Mouse (Mus musculus) frontal cortex, postnatal 36 days (tissue): Measurements from ENCODE around the gene Catsper3.

Experiments used
- DNase-seq, 2 experiments: peaks; one replicate each; pipeline ENCODE4 v3.0.0; 2022; ENCODE audit warnings: low spot score in 2 of 2

The Catsper3 gene

DNA sequence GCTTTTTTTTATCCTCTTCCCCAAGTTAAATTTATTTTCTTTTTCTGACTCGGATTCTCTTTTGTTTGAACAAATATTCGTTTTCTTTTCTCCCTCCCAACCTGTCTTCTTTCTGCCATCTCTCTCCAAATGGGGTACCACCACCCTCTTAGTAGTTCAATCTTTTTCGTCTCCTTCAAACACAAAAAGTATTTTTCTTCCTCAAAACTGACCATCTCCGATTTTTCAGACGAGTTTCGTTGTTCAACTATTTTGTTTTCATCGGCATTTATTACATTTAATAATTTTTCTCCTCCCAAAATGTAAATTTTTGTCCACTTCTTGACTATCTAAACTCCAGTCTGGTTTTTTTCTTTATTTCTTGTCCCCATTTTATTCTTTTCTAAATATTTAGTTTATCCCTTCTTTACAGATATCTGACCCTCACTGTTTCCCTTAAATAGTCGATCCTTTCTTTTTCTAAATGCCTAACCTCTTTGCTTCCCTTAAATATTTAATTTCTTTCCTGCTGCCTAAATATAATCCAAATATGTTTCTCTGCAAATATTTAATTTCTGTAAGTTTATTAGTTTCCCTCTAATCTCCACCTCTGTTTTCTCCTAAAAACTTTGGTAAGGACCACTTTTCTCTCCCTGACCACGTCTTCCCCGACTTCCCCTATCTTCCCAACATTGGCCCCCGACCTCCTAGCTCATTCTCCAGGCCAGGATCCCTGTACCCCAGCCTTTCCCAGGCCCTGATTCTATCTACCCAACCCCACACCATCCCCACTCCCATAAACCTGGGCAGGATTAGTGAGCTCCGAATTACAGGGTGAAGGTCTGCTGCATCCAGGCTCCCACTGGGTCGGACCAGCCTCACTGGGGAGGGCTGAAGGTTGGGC is 42.7 kb downstream of the Catsper3 start:
- no peak for DNase-seq

GRCm38 (mm10) chr13:55827679-55828140 is 43.3 kb downstream of the Catsper3 start:
- no peak for DNase-seq

GRCm38 (mm10) chr13:55828141-55829017 is 44.0 kb downstream of the Catsper3 start:
- no peak for DNase-seq

GRCm38 (mm10) chr13:55829018-55829655 is 44.8 kb downstream of the Catsper3 start:
- no peak for DNase-seq

DNA sequence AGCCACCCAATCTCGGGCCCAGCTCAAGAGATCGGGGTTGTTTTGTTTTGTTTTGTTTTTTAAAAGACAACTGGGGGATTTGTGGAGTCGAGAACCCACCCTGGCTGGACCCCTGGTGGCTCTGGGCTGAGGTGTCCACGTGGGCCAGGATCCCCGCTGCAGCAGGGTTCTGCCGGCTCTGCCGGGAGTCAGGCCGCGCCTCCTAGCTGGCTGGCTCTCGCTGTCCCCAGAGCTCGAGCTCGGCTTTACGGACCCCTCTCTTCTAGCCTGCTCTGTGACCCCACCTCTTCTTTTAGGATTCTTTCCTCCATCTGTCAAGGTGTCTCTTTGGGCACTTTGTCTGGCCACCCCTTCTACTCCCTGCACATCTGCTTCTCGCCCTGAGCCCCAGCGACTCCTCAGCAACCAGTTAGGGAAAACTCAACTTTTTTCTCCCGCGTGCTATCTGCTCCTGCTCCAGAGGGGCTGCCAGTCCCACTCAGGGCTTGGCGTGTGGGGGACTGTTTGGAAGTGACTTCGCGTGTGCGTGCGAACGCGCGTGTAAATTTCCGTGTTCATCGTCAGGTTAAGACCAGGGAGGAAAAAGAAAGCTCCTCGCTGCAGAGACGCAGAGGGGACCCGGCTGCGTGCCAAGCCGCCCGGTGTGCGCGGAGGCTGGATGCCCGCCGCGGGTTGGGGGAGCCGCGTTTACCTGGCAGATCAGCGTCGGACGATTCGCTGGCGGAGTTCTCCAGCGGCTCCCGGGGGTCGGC is 45.9 kb downstream of the Catsper3 start:
- DNase-seq: no peak

DNA sequence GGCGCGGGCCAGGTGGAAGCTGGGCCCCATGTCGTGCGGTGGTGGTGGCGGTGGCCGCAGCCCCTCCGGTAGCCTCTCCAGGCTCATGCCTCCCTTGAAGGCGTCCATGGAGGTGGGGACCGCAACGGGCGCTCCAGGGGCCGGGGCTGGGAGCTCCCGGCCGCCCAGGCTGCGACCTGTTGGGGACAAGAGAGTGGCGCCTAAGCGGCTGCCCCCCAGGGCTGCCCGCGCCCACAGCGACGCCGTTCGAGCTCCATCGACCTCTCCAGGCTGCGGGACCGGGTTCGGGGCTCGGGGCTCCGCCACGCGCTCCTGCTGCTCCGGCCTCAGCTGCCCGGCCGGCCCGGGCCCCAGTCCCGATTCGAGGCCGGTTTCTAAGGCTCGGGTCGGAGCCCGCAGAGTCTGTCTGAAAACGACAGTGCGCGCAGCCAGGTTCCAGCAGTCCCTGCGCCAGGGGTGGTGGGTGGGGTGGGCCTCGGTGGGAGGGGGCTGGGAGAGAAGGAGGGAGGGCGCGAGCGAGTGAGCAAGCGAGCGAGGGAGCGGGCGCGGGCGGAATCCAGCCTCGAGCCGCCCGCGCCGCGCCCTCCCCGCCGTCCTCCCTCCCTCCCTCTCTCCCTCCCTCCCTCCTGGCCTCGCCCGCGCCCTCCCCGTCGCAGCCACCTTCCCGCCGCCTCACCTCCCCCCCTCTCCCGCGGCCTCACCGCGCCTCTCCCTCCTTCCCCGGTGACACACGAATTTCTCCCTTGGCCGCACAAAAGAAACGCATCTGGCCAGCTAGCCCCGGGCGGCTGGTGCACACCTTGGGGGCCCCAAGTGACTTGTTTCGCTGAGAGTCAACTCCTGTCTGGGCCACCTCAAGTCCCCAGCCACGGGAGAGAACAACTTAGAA is 46.7 kb downstream of the Catsper3 start:
- no peak for DNase-seq

DNA sequence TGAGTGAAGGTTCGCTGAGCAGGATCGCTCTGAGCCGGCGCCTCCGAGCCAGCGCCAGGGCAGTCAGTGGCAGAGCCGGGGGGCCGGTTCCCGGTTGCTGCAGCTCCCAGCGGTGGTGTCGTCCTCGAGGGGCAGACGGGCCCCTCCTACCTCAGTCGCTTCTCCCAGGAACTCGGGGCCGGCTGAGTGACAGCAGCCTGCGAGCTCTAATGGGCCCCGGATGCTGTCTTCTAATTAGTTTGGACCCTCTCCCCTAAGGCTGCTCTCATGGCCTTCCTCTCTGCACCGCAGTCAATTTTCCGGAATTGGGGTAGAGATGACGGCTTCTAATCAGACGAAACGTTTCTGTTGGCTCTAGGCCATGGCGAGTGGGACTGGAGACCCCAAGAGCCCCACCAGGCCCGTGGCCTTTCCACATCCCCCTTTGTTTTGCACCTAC is 47.4 kb downstream of the Catsper3 start:
- no peak for DNase-seq

GRCm38 (mm10) chr13:55832602-55833001 is 48.2 kb downstream of the Catsper3 start:
- DNase-seq: no peak

DNA sequence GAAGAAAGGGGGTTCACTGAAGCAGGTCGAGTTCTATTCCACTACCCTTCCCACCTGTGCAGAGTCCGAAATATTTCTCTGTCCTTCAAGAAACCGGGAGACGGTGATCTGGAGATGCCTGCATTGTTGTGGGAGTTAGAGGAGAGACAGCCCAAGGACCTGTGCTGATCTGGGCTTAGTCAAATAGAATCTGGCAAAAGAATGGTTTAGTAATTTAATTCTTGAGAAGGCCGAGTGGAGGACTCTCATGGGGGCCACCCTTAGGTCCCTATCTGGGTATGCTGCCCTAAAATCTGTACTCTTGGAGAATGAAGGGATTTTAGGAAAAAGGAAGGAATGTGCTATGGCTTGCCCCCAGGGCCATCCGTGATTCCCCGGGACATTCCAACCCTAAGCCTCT is 49.6 kb downstream of the Catsper3 start:
- no peak for DNase-seq

- DNase-seq: no peak
Measured at GRCm38 (mm10) chr13:55834667-55835066, 50.3 kb downstream of the Catsper3 start.

GRCm38 (mm10) chr13:55835548-55836097 is 51.3 kb downstream of the Catsper3 start:
- no peak for DNase-seq

- DNase-seq: no peak
Measured at GRCm38 (mm10) chr13:55836142-55836625, 51.8 kb downstream of the Catsper3 start, which contains the start of gene Pitx1. Pitx1 (minus strand) TSS chr13:55836192.

- DNase-seq: no peak
Measured at GRCm38 (mm10) chr13:55836786-55837780, 52.7 kb downstream of the Catsper3 start.

- no peak for DNase-seq
Measured at GRCm38 (mm10) chr13:55840223-55840622, 55.9 kb downstream of the Catsper3 start.

DNA sequence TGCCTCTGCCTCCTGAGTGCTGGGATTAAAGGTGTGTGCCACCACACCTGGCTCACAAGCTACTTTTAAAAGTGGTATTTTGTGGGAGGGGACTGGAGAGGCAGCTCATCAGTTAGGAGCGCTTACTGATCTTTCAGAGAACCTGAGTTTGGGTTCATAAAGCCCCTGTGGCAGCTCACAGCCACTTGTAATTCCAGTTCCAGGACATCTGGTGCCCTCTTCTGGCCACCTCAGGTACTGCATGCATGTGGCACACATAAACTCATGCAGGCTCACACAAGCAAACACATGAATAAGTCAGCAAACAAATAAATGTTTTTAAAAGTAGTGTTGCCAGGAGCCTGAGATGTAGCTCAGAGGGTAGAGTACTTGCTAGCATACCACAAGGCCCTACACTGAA is 59.3 kb downstream of the Catsper3 start:
- DNase-seq: no peak

- DNase-seq: no peak
Measured at GRCm38 (mm10) chr13:55847805-55848204, 63.4 kb downstream of the Catsper3 start.

GRCm38 (mm10) chr13:55848604-55849190 is 64.3 kb downstream of the Catsper3 start:
- DNase-seq: no peak

DNA sequence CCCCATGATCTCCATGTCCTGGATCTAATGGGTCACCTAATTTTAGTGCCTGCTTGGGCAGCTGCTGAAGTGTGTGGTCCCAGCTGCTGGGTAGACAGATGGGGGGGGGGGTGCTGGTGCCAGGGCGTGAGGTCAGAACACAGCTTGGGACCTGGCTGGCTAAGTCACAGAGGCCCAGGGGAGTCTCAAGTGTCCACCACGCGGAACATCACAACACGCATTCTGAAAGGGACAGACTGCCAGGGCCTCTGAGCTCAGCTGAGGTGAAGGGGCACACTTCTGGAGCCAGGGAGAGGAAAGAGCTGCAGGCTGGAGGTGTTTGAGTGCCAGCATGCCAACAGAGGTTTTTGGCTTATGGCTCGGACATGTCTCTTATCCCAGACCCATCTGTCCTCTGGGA is 66.4 kb downstream of the Catsper3 start:
- no peak for DNase-seq
